Mouse (Mus musculus): ENCODE measurements at regions not wholly inside any gene's neighbourhood (a gene's known extent, or its start where the extent isn't known, plus 50 kb on each side); places are given as distances from the start of the nearest gene placed in this dataset.

- no peaks in the 10 kb centered on the region for H3K9me3 ChIP-seq (replicated peaks)
- H3K27me3 ChIP-seq (ENCODE audit: insufficient read depth, low read length) = no peaks in the 10 kb centered on the region
- TF ChIP-seq GATA2 (IDR thresholded peaks at IDR 0.05; ENCODE audit: borderline replicate concordance, low read depth, low read length) (no peak), TAL1 (conservative IDR thresholded peaks at IDR 0.05; ENCODE audit: low read depth, low read length) (no peak), GATA1 (IDR thresholded peaks at IDR 0.05; ENCODE audit: borderline replicate concordance, low read length) (no peak), CTCF (IDR thresholded peaks at IDR 0.05; ENCODE audit: low read depth, low read length) (no peak), POLR2AphosphoS5 (IDR thresholded peaks at IDR 0.05; ENCODE audit: insufficient replicate concordance, low read depth, low read length) (no peak)
- H3K36me3 ChIP-seq (replicated peaks) = no peaks in the 10 kb centered on the region
- H3K4me3 ChIP-seq (ENCODE audit: low read depth, low read length) = no peak overlapping the region
- no peaks in the 10 kb centered on the region for H3K4me1 ChIP-seq (ENCODE audit: insufficient read depth, low read depth, low read length)
- no peak for ATAC-seq (ENCODE audit: extremely low read depth, insufficient number of reproducible peaks, low FRiP score, poor library complexity, severe bottlenecking)
- DNase-seq (ENCODE audit: low spot score) = no peak
Measured at GRCm38 (mm10) chrX:17965375-17965774, 180.3 kb upstream of the Dusp21 start.

- ATAC-seq (ENCODE audit: extremely low read depth, insufficient number of reproducible peaks, low FRiP score, poor library complexity, severe bottlenecking) (no peak), DNase-seq (ENCODE audit: low spot score) (no peak)
- H3K4me3 ChIP-seq (ENCODE audit: low read depth, low read length) = no peak overlapping the region
- H3K27me3 ChIP-seq (ENCODE audit: insufficient read depth, low read length) = no peaks in the 10 kb centered on the region
- no peaks in the 10 kb centered on the region for H3K9me3 ChIP-seq (replicated peaks)
- H3K36me3 ChIP-seq (replicated peaks) = no peaks in the 10 kb centered on the region
- H3K4me1 ChIP-seq (ENCODE audit: insufficient read depth, low read depth, low read length) = no peaks in the 10 kb centered on the region
- TF ChIP-seq CTCF (IDR thresholded peaks at IDR 0.05; ENCODE audit: low read depth, low read length) (no peak), TAL1 (conservative IDR thresholded peaks at IDR 0.05; ENCODE audit: low read depth, low read length) (no peak), GATA2 (IDR thresholded peaks at IDR 0.05; ENCODE audit: borderline replicate concordance, low read depth, low read length) (no peak), POLR2AphosphoS5 (IDR thresholded peaks at IDR 0.05; ENCODE audit: insufficient replicate concordance, low read depth, low read length) (no peak), GATA1 (IDR thresholded peaks at IDR 0.05; ENCODE audit: borderline replicate concordance, low read length) (no peak)
Measured at GRCm38 (mm10) chrX:18014361-18014760, 131.3 kb upstream of the Dusp21 start.

- no peak overlapping the region for H3K4me3 ChIP-seq (ENCODE audit: low read depth, low read length)
- no peaks in the 10 kb centered on the region for H3K36me3 ChIP-seq (replicated peaks)
- no peaks in the 10 kb centered on the region for H3K9me3 ChIP-seq (replicated peaks)
- no peaks in the 10 kb centered on the region for H3K4me1 ChIP-seq (ENCODE audit: insufficient read depth, low read depth, low read length)
- no peak for DNase-seq (ENCODE audit: low spot score)
- no peaks in the 10 kb centered on the region for H3K27me3 ChIP-seq (ENCODE audit: insufficient read depth, low read length)
- no peak for ATAC-seq (ENCODE audit: extremely low read depth, insufficient number of reproducible peaks, low FRiP score, poor library complexity, severe bottlenecking)
- no peak for TF ChIP-seq TAL1 (conservative IDR thresholded peaks at IDR 0.05; ENCODE audit: low read depth, low read length)
- TF ChIP-seq POLR2AphosphoS5 (IDR thresholded peaks at IDR 0.05; ENCODE audit: insufficient replicate concordance, low read depth, low read length) = no peak
- TF ChIP-seq GATA1 (IDR thresholded peaks at IDR 0.05; ENCODE audit: borderline replicate concordance, low read length) = no peak
- no peak for TF ChIP-seq CTCF (IDR thresholded peaks at IDR 0.05; ENCODE audit: low read depth, low read length)
- TF ChIP-seq GATA2 (IDR thresholded peaks at IDR 0.05; ENCODE audit: borderline replicate concordance, low read depth, low read length) = no peak
Measured at GRCm38 (mm10) chrX:18048621-18049020, 97.0 kb upstream of the Dusp21 start.

- Histone ChIP-seq H3K36me3 (replicated peaks) (no peaks in the 10 kb centered on the region), H3K9me3 (replicated peaks) (no peaks in the 10 kb centered on the region), H3K27me3 (ENCODE audit: insufficient read depth, low read length) (no peaks in the 10 kb centered on the region), H3K4me1 (ENCODE audit: insufficient read depth, low read depth, low read length) (peaks cover 7% of the 10 kb centered on the region), H3K4me3 (ENCODE audit: low read depth, low read length) (no peak overlapping the region; the same call in 1 of the 2 replicates)
- DNase-seq (ENCODE audit: low spot score) (peak; percentile 2), ATAC-seq (ENCODE audit: extremely low read depth, insufficient number of reproducible peaks, low FRiP score, poor library complexity, severe bottlenecking) (peak; percentile 57)
- TF ChIP-seq CTCF (IDR thresholded peaks at IDR 0.05; ENCODE audit: low read depth, low read length) = no peak
- no peak for TF ChIP-seq TAL1 (conservative IDR thresholded peaks at IDR 0.05; ENCODE audit: low read depth, low read length)
- TF ChIP-seq GATA2 (IDR thresholded peaks at IDR 0.05; ENCODE audit: borderline replicate concordance, low read depth, low read length) = no peak
- no peak for TF ChIP-seq POLR2AphosphoS5 (IDR thresholded peaks at IDR 0.05; ENCODE audit: insufficient replicate concordance, low read depth, low read length)
- no peak for TF ChIP-seq GATA1 (IDR thresholded peaks at IDR 0.05; ENCODE audit: borderline replicate concordance, low read length)
Measured at GRCm38 (mm10) chrX:18081449-18081848, 64.2 kb upstream of the Dusp21 start.

GRCm38 (mm10) chrX:18093274-18093673 is 52.4 kb upstream of the Dusp21 start:
- DNase-seq (ENCODE audit: low spot score) = no peak
- Histone ChIP-seq H3K4me3 (ENCODE audit: low read depth, low read length) (no peak overlapping the region), H3K9me3 (replicated peaks) (no peaks in the 10 kb centered on the region), H3K4me1 (ENCODE audit: insufficient read depth, low read depth, low read length) (no peaks in the 10 kb centered on the region), H3K36me3 (replicated peaks) (no peaks in the 10 kb centered on the region), H3K27me3 (ENCODE audit: insufficient read depth, low read length) (no peaks in the 10 kb centered on the region)
- no peak for TF ChIP-seq TAL1 (conservative IDR thresholded peaks at IDR 0.05; ENCODE audit: low read depth, low read length)
- no peak for TF ChIP-seq POLR2AphosphoS5 (IDR thresholded peaks at IDR 0.05; ENCODE audit: insufficient replicate concordance, low read depth, low read length)
- no peak for TF ChIP-seq GATA2 (IDR thresholded peaks at IDR 0.05; ENCODE audit: borderline replicate concordance, low read depth, low read length)
- no peak for TF ChIP-seq CTCF (IDR thresholded peaks at IDR 0.05; ENCODE audit: low read depth, low read length)
- TF ChIP-seq GATA1 (IDR thresholded peaks at IDR 0.05; ENCODE audit: borderline replicate concordance, low read length) = no peak
- no peak for ATAC-seq (ENCODE audit: extremely low read depth, insufficient number of reproducible peaks, low FRiP score, poor library complexity, severe bottlenecking)
